ENCODE assay signal across 9 mouse cellular contexts in the genomic region with DNA sequence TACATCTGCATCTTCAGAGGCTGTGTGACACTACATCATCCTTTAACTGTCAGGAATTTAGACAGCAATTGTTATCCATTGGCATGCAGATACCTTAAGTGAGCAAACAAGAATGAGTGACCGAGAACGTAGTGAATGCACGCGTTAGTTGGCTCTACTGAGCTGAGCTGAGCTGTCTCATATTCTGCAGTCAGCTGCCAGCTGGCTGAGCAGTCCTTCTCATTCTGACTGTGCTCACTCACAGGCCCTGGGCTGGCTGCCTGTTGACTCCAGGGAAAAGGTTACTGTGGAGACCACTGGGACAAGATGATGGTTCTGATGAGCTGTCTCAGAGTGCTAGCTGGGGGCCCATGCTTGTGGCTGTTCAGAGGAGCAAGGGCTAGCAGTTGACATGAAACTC. TPM values are rescaled to one million over a fixed set of nuclear protein-coding genes. Genes with fewer than 3 reads are reported as not detected.
A peak's percentile ranks its signal among the peaks of the same experiment; 100 is the strongest.
DNase-seq lines count a peak whose midpoint lies in the region; ATAC-seq and TF ChIP-seq lines count a peak whose summit lies in the region.
"Had no signal": no experiment of that assay in that cellular context is flagged by ENCODE, and none has a peak within 500 bp of the region (broad histone marks: within the 10 kb centered on the region; RNA-seq: fewer than 3 reads in every experiment).

No protein-coding gene starts in this region.

- no peaks in the 10 kb centered on the region for H3K27me3 ChIP-seq in liver, embryonic 13.5 days
- H3K27me3 ChIP-seq in liver, postnatal 0 days (ENCODE audit: insufficient read depth, low read length) = no peaks in the 10 kb centered on the region
- H3K27me3 ChIP-seq in lung, embryonic 16.5 days (ENCODE audit: control insufficient read depth, insufficient read depth, low read depth, low read length) = no peaks in the 10 kb centered on the region

- TF ChIP-seq CTCF in liver, postnatal 0 days (IDR thresholded peaks at IDR 0.05; ENCODE audit: low read depth) = no peak

- peak; percentile 64; the same call in 1 of the 2 replicates for ATAC-seq in cerebellum, adult (ENCODE audit: insufficient number of reproducible peaks, low FRiP score, low TSS enrichment)
- ATAC-seq in liver, embryonic 13.5 days (ENCODE audit: low read depth) = no peak
- ATAC-seq in liver, postnatal 0 days = no peak
- ATAC-seq in lung, embryonic 16.5 days (ENCODE audit: low read depth) = peak; percentile 84

- no peaks in the 10 kb centered on the region for H3K36me3 ChIP-seq in liver, embryonic 13.5 days
- no peaks in the 10 kb centered on the region for H3K36me3 ChIP-seq in liver, postnatal 0 days (replicated peaks; ENCODE audit: insufficient read depth, low read length)
- H3K36me3 ChIP-seq in lung, embryonic 16.5 days (ENCODE audit: control insufficient read depth, insufficient read depth, low read length) = no peaks in the 10 kb centered on the region

- 84% methylated on average over 4 of the region's 4 CpGs for WGBS in liver, embryonic 13.5 days (ENCODE audit: insufficient replicate concordance)
- 67% methylated on average over 4 of the region's 4 CpGs for WGBS in liver, postnatal 0 days (ENCODE audit: insufficient replicate concordance)
- 35% methylated on average over 4 of the region's 4 CpGs for WGBS in lung, embryonic 16.5 days

- no peak for DNase-seq in cerebellum, adult 8-10 months
- DNase-seq in liver, embryonic 13.5 days = no peak
- no peak for DNase-seq in liver, postnatal 0 days
- DNase-seq in gastrocnemius, postnatal 10 days = peak; percentile 60
- no peak for DNase-seq in embryo, embryonic 9.5 days (ENCODE audit: extremely low spot score)
- DNase-seq in frontal cortex, adult 2 months (ENCODE audit: extremely low spot score in 1 of 2, low spot score in 1 of 2) = no peak

- H3K4me3 ChIP-seq in liver, embryonic 13.5 days (replicated peaks) = no peak overlapping the region
- no peak overlapping the region for H3K4me3 ChIP-seq in liver, postnatal 0 days (ENCODE audit: low read depth, low read length)
- H3K4me3 ChIP-seq in lung, embryonic 16.5 days (ENCODE audit: low read length) = no peak overlapping the region

- H3K4me1 ChIP-seq in liver, embryonic 13.5 days (replicated peaks) = peaks cover 50% of the 10 kb centered on the region
- H3K4me1 ChIP-seq in liver, postnatal 0 days (ENCODE audit: insufficient read depth) = no peaks in the 10 kb centered on the region
- H3K4me1 ChIP-seq in lung, embryonic 16.5 days (replicated peaks; ENCODE audit: control insufficient read depth, insufficient read depth, low read length) = no peaks in the 10 kb centered on the region

- no peaks in the 10 kb centered on the region for H3K9me3 ChIP-seq in liver, embryonic 13.5 days (replicated peaks)
- H3K9me3 ChIP-seq in liver, postnatal 0 days (ENCODE audit: low read length) = no peaks in the 10 kb centered on the region
- H3K9me3 ChIP-seq in lung, embryonic 16.5 days (ENCODE audit: control insufficient read depth, low read length) = no peaks in the 10 kb centered on the region

- H3K27ac ChIP-seq in liver, embryonic 13.5 days = no peak overlapping the region
- no peak overlapping the region for H3K27ac ChIP-seq in liver, postnatal 0 days (ENCODE audit: low read depth)
- H3K27ac ChIP-seq in lung, embryonic 16.5 days (ENCODE audit: low read length) = peak overlapping the region; percentile 37; the same call in 1 of the 2 replicates
- H3K27ac ChIP-seq: macrophage had no signal

- TF ChIP-seq EP300 in liver, postnatal 0 days (IDR thresholded peaks at IDR 0.05; ENCODE audit: low read depth) = no peak

- H3K9ac ChIP-seq in liver, embryonic 13.5 days = no peak overlapping the region
- no peak overlapping the region for H3K9ac ChIP-seq in liver, postnatal 0 days (replicated peaks)
- H3K9ac ChIP-seq in lung, embryonic 16.5 days (ENCODE audit: low read length) = no peak overlapping the region

- peak overlapping the region; percentile 28; the same call in 1 of the 2 replicates for H3K4me2 ChIP-seq in liver, embryonic 13.5 days
- no peak overlapping the region for H3K4me2 ChIP-seq in liver, postnatal 0 days (ENCODE audit: low read depth, low read length)
- no peak overlapping the region for H3K4me2 ChIP-seq in lung, embryonic 16.5 days (ENCODE audit: low read depth, low read length)

RNA-seq across cellular contexts. Expression of a gene that starts 9.4 kb away (rescaled TPM):
- polyA plus RNA-seq in liver, embryonic 13.5 days (2015; fragmentation: Nextera tagmentation; extraction: Ambion mirVana) = 29.1 and 31.5 TPM in 2 replicates
- polyA plus RNA-seq in liver, postnatal 0 days (2015; fragmentation: Nextera tagmentation; extraction: Ambion mirVana) = 8.6 and 9.2 TPM in 2 replicates
- total RNA-seq in gastrocnemius, postnatal 10 days (2021) = 10 to 100 TPM; 43.1 to 56.8 TPM
- 124 and 134 TPM in 2 replicates for polyA plus RNA-seq in lung, embryonic 16.5 days (2015; fragmentation: Nextera tagmentation; extraction: Ambion mirVana)
- polyA plus RNA-seq in frontal cortex, adult 2 months (2012; rRNA removed) = 16.8 and 18.8 TPM in 2 replicates

Comparison
In these comparisons a context has a peak if more than half of its experiments do, and no peak if none do; other contexts are left out.
1. ATAC-seq: peak in cerebellum, adult (single experiment) and lung, embryonic 16.5 days (single experiment); none in liver, embryonic 13.5 days (single experiment) and liver, postnatal 0 days (single experiment).